Mouse (Mus musculus) cortical plate, adult 2 months (tissue): ENCODE data around the gene Zdhhc18.

ENCODE experiments used
- CTCF ChIP-seq: fragments of 200-500 bp; IDR thresholded peaks from 2 replicates; pipeline ENCODE4 v1.5.1; 2011; ENCODE audit warnings: mild to moderate bottlenecking, control low read depth, low read length; ENCODE audit not compliant: insufficient read depth; ENCODE audit errors: extremely low read depth
- POLR2A ChIP-seq: fragments of 200-500 bp; IDR thresholded peaks from 2 replicates; pipeline ENCODE4 v1.6.1; 2011; ENCODE audit warnings: mild to moderate bottlenecking, low read length, control low read depth; ENCODE audit not compliant: insufficient read depth; ENCODE audit errors: extremely low read depth

GRCm38 (mm10) chr4:133625621-133626071, 24.3 kb downstream of the Zdhhc18 start:
- TF ChIP-seq POLR2A (no peak), CTCF (no peak)
